ENCODE assay signal across 18 mouse cellular contexts in the genomic region with DNA sequence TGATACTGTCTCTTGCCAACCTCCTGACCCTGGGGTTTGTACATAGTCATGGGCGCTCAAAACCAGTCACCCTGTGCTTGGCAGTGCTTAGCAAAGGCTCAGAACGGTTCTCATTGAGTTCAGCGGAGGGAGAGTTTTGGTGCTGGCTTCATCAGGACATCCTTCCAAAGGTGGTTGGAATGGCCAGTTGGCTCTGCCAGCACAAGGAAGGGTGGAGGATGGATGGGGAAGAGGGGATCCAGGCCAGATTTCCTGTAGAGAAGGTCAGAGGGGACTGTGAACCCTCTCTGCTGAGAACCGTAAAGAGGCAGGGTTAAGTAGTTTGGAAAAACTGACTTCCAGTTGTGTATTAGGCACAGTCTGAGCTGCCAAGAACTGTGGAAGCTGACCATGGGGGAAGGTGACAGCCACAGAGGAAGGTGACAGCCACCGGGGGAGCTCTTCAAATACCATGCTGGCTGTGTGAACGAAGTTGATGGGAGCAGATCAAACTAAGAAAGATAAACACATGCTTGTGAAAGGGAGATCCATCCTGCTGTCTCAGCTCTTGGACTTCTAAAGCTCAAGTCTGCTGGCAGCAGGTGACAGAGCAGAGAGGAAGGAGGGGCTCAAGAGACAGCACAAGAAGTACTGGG.
DNase-seq lines count a peak whose midpoint lies in the region; ATAC-seq and TF ChIP-seq lines count a peak whose summit lies in the region.
"Had no signal": no experiment of that assay in that cellular context is flagged by ENCODE, and none has a peak within 500 bp of the region (broad histone marks: within the 10 kb centered on the region; RNA-seq: fewer than 3 reads in every experiment).

No protein-coding gene starts in this region.

- H3K4me3 ChIP-seq in heart, postnatal 0 days (ENCODE audit: low read depth, low read length), result no peak overlapping the region
- H3K4me3 ChIP-seq in CH12.LX (replicated peaks in 1 of 3; ENCODE audit: low read depth in 2 of 3, low read length in 2 of 3, poor library complexity in 1 of 3), result no peak overlapping the region
- H3K4me3 ChIP-seq: embryonic facial prominence, embryonic 10.5 days; stomach, embryonic 15.5 days had no signal

- 59% methylated on average over 6 of the region's 6 CpGs for WGBS in heart, postnatal 0 days

- no peak overlapping the region for H3K27ac ChIP-seq in heart, postnatal 0 days (ENCODE audit: low read depth)
- H3K27ac ChIP-seq in CH12.LX (ENCODE audit: insufficient read depth, low read depth), result no peak overlapping the region
- H3K27ac ChIP-seq: embryonic facial prominence, embryonic 10.5 days; stomach, embryonic 15.5 days had no signal

- no peak for TF ChIP-seq EP300 in heart, postnatal 0 days (IDR thresholded peaks at IDR 0.05; ENCODE audit: low read depth)
- TF ChIP-seq EP300 in CH12.LX (IDR thresholded peaks at IDR 0.05; ENCODE audit: low read length), result no peak

- H3K4me1 ChIP-seq in heart, postnatal 0 days (ENCODE audit: control insufficient read depth, insufficient read depth), result peaks cover 32% of the 10 kb centered on the region
- peaks cover 30 to 62% of the 10 kb centered on the region in 2 experiments for H3K4me1 ChIP-seq in CH12.LX (ENCODE audit: control insufficient read depth in 1 of 2, insufficient read depth in 2 of 2)

- peak; percentile 66 for DNase-seq in cerebellum, adult 9-11 months
- no peak for DNase-seq in cerebellum, adult 8-10 months
- DNase-seq in heart, postnatal 0 days (ENCODE audit: low spot score), result no peak
- no peak for DNase-seq in heart, adult 9 months (ENCODE audit: low spot score in 2 of 2)
- no peak for DNase-seq in CH12.LX (ENCODE audit: extremely low read depth)
- no peak for DNase-seq in natural killer cell, adult 2 months (ENCODE audit: low spot score in 2 of 2)
- DNase-seq in left cerebral cortex, postnatal 25 days (ENCODE audit: low spot score in 2 of 2), result no peak
- DNase-seq: adrenal gland, postnatal 10 days; gastrocnemius, postnatal 36 days; kidney, adult 2 months; kidney, postnatal 10 days; lung, adult 2 months; right cerebral cortex, postnatal 25 days; thymus, adult 18-20 months had no signal

- peaks cover 8% of the 10 kb centered on the region for H3K79me2 ChIP-seq in CH12.LX (replicated peaks; ENCODE audit: control insufficient read depth, extremely low read depth, insufficient read depth, poor library complexity, severe bottlenecking)

- dilution Hi-C loops in CH12.LX (cut with MboI; ENCODE audit: extremely low pct_ligation_motif_present, extremely low pct_unique_long_range_greater_than_20kb, low sequenced_read_pairs), result no loop called here

- TF ChIP-seq RAD21 in CH12.LX (IDR thresholded peaks at IDR 0.05; ENCODE audit: low read depth, low read length), result peak; percentile 15

- no peaks in the 10 kb centered on the region for H3K36me3 ChIP-seq in heart, postnatal 0 days (replicated peaks; ENCODE audit: control insufficient read depth, insufficient read depth, low read length)
- H3K36me3 ChIP-seq in CH12.LX (replicated peaks in 1 of 2; ENCODE audit: control insufficient read depth in 1 of 2, insufficient read depth in 1 of 2, low read length in 1 of 2), result peaks cover 3 to 52% of the 10 kb centered on the region in 2 experiments
- H3K36me3 ChIP-seq: embryonic facial prominence, embryonic 10.5 days; stomach, embryonic 15.5 days had no signal

- no peaks in the 10 kb centered on the region for H3K9me3 ChIP-seq in heart, postnatal 0 days (replicated peaks; ENCODE audit: control insufficient read depth, low read length)
- H3K9me3 ChIP-seq in CH12.LX (replicated peaks; ENCODE audit: low read length), result no peaks in the 10 kb centered on the region
- H3K9me3 ChIP-seq: embryonic facial prominence, embryonic 10.5 days; stomach, embryonic 15.5 days had no signal

- intact Hi-C loops in left cerebral cortex, postnatal 25 days (cut with DNase I), result no loop called here

- H3K9ac ChIP-seq in heart, postnatal 0 days (replicated peaks; ENCODE audit: low read depth, low read length), result no peak overlapping the region
- no peak overlapping the region for H3K9ac ChIP-seq in CH12.LX (ENCODE audit: insufficient read depth, low read depth)
- H3K9ac ChIP-seq: stomach, embryonic 15.5 days had no signal

- no peak for TF ChIP-seq POLR2A in CH12.LX (IDR thresholded peaks at IDR 0.05; ENCODE audit: low read depth, low read length)

- no peak overlapping the region for H3K4me2 ChIP-seq in heart, postnatal 0 days (ENCODE audit: low read depth, low read length)
- H3K4me2 ChIP-seq in CH12.LX (ENCODE audit: insufficient read depth, low read depth, poor library complexity, severe bottlenecking), result no peak overlapping the region
- H3K4me2 ChIP-seq: liver, embryonic 11.5 days; stomach, embryonic 15.5 days had no signal

- in situ Hi-C loops in CH12.LX (cut with MboI; ENCODE audit: low pct_ligation_motif_present, low pct_unique_long_range_greater_than_20kb, low sequenced_read_pairs), result no loop called here

- TF ChIP-seq CTCF in heart, postnatal 0 days (IDR thresholded peaks at IDR 0.05; ENCODE audit: low read depth), result 0 out of 2 replicates have a peak, but pooled peaks have one; percentile 6
- peak in 1 of 2 experiments; percentile 51; a peak in 2 of 4 replicates for TF ChIP-seq CTCF in CH12.LX (conservative IDR thresholded peaks at IDR 0.05 in 1 of 2, IDR thresholded peaks at IDR 0.05 in 1 of 2; ENCODE audit: low read depth in 2 of 2, low read length in 2 of 2)

- H3K27me3 ChIP-seq in heart, postnatal 0 days (ENCODE audit: control insufficient read depth, insufficient read depth, low read length), result no peaks in the 10 kb centered on the region
- H3K27me3 ChIP-seq in CH12.LX (replicated peaks), result no peaks in the 10 kb centered on the region
- H3K27me3 ChIP-seq: stomach, embryonic 15.5 days had no signal

- no peak for ATAC-seq in heart, postnatal 0 days (ENCODE audit: insufficient read depth, low read depth)
- 0 out of 2 replicates have a peak, but pooled peaks have one; percentile 42 for ATAC-seq in common myeloid progenitor, adult 5-6 weeks (replicated peaks; ENCODE audit: low read depth, poor library complexity, severe bottlenecking)

TF ChIP-seq in CH12.LX, 34 proteins besides CTCF, POLR2A, EP300 and RAD21:
- TF ChIP-seq PAX5 (IDR thresholded peaks at IDR 0.05; ENCODE audit: low read length) (no peak), TCF12 (IDR thresholded peaks at IDR 0.05; ENCODE audit: low read depth, low read length) (no peak), KAT2A (IDR thresholded peaks at IDR 0.05; ENCODE audit: insufficient replicate concordance, low read length) (no peak)
TF ChIP-seq in CH12.LX: peak in this region for 0.
